Mouse (Mus musculus): Measurements from ENCODE around the gene Tshz2. TPM values are rescaled to one million over a fixed set of nuclear protein-coding genes. Genes with fewer than 3 reads are reported as not detected.

The Tshz2 gene
- polyA plus RNA-seq, 1 experiment: not detected

DNA sequence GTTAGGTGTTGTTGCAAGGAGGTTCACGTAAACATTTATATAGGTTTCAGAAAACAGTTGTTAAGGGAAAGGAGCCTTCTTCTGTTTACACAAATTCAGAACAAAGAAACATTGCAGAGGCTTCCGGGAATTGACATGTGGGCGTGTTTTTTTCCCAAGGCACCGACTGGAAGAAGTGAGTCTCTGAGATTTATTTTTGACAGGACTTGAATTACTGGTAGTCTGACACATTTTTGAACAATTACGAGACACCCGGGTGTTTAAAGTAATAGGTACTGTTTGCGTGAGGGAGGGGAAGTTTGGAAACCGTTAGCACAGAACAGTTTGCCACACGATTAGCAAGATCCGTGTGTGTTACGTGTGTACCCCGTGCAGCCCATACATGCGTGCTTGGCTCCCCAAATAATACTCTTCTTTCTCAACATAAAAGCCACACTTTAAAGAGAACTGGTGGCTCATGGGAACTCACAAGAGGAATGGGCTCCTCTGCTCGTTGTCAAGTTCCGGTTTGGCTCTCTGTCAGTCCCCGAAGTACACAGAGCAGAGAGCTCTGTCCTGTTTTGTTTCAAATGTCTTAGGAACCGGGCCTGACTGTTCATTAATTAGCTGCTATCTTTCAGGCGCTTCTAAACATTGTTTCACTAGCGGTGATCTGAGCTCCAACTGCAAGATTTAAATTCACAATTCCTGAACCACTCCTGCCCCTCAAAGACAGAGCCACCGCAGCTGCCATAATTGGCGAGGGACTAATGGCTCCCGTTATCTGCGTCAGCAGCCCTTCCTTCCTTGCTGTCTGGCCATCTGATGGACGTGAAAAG is 91.0 kb downstream of the Tshz2 start:
- TF ChIP-seq GATA1 (IDR thresholded peaks at IDR 0.05; ENCODE audit: low read length): no peak

DNA sequence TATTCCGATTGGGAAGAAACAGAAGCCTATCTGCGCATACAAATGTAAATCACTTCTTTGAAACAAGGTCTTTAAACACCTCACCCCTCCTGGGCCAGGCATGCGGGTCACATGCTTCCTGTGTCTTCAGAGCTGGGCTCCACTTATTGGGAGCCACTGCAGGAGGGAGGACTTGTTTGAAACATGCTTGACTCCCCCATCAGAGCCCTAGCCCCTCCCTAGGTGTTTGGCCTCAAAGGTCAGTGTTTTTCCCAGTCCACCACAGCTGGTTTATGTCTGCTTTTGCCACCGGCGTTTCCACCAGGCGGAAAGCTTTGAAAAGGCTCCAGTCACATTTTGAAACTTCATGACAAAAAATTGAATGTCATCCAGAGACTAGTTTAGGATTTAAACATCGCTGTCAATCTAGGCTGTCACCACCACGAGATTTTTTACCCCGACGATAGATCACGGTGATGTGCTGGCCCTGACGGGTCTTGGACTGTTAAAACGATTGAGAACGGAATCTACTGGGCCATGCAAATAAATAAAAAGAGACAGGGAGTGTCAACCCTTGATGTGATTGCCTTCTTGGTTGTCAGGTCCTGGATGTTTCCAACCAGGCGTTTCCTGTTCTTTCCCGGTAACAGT is 96.0 kb downstream of the Tshz2 start:
- TF ChIP-seq GATA1 (IDR thresholded peaks at IDR 0.05; ENCODE audit: low read length): no peak

- no peak for TF ChIP-seq GATA1 (IDR thresholded peaks at IDR 0.05; ENCODE audit: low read length)
These were observed 97.8 kb downstream of the Tshz2 start for GRCm38 (mm10) chr2:169730551-169730996.

GRCm38 (mm10) chr2:169734053-169734452 is 101.2 kb downstream of the Tshz2 start:
- no peak for TF ChIP-seq GATA1 (IDR thresholded peaks at IDR 0.05; ENCODE audit: low read length)

DNA sequence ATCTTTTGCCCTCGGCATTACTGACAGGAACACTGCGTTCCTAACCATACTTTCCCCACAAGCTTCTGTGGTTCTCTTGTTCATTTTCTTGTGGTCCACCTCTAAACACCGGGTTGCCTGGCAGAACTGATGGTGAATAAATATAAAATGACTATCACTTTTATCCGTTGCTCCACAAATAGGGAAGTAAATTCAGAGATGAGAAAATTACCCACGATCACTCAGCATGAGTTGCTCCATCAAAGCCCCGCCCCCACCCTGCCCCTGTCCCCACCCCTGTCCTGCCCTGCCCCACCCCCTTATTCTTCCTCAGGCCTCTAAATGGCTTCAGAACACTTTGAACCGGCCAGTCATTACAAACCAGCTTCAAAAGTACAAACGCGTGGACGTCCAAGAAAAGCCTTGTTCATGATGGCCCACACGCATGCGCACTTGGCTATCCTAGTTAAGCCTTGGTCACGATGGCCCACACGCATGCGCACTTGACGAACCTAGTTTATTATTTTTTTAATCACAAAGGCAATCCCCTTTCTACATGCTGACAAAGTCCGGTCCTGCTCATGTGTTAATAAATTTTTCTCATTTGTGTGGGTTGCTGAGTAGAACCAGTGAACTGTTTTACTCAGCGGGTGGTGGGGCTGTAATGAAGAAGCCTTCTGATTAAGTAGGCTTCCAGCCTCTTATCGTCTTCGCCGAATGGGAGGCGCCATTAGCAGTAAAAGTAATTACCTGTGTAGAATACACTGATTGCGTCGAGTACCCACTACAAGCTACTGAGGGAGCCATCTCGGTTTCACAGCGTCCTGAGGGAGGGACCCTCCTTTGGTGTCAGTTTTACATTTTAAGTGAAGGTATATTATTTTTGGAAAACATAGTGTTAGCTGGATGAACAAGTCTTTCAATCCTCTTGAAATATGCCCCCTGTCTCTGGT is 102.9 kb downstream of the Tshz2 start:
- no peak for TF ChIP-seq GATA1 (IDR thresholded peaks at IDR 0.05; ENCODE audit: low read length)

DNA sequence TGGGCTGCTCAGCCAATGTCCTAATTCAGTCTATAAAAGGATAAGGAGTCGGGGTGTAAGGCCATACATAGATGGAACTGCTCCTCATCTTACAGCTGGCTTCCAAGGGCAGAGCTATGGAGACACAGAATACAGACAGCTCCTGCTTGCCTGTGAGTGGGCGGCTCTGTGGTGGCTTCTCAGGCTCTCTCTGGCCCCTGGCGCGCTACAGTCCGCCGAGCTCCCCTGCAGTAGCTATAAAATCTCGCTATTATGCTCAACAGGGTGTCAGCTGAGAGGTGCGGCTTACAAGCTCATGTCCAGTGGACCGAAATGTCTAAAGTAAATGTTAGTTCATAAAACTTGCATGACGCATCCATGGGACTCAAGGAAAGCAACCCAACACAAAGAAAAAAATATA is 108.2 kb downstream of the Tshz2 start:
- no peak for TF ChIP-seq GATA1 (IDR thresholded peaks at IDR 0.05; ENCODE audit: low read length)

DNA sequence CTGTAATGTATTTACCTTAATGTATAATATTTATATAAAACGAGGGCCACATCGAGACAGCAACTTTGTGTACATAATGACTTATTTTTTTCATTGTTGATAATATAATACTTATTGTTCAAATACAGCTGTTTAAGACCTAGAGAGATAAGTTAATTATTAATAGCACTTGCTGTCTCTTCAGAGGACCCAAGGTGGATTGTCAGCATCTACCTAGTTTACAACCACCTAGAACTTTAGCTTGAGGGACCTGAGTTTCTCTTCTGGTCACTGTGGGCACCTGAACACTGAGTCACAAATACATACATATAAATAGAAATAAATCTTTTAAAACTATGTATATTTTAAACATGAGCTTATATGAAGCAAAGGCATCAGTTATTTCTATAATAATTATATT is 110.0 kb downstream of the Tshz2 start:
- no peak for TF ChIP-seq GATA1 (IDR thresholded peaks at IDR 0.05; ENCODE audit: low read length)

- no peak for TF ChIP-seq GATA1 (IDR thresholded peaks at IDR 0.05; ENCODE audit: low read length)
These were observed 110.5 kb downstream of the Tshz2 start for GRCm38 (mm10) chr2:169743294-169743693.

DNA sequence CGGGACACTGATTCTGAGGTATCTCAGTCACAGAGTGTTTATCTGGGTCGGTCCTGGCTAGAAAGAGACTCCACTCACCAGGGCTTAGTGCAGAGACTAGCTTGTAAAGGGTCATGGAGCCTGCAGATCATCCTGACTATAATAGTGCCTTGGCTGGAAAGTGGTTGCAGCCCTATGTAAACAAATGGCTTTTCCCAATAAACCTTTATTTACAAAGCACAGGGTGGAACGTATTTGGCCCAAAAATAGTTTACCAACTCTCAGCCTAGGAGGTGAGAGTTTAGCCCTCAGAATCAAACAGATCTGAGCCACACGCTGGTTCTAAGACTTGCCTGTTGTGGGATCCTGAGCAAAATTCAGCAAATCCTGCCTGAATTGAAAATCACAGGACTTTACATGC is 111.1 kb downstream of the Tshz2 start:
- TF ChIP-seq GATA1 (IDR thresholded peaks at IDR 0.05; ENCODE audit: low read length): no peak

- no peak for TF ChIP-seq GATA1 (IDR thresholded peaks at IDR 0.05; ENCODE audit: low read length)
These were observed 114.4 kb downstream of the Tshz2 start for GRCm38 (mm10) chr2:169747114-169747642.

- no peak for TF ChIP-seq GATA1 (IDR thresholded peaks at IDR 0.05; ENCODE audit: low read length)
These were observed 116.6 kb downstream of the Tshz2 start for GRCm38 (mm10) chr2:169749331-169749945.

GRCm38 (mm10) chr2:169750574-169751491 is 118.0 kb downstream of the Tshz2 start:
- no peak for TF ChIP-seq GATA1 (IDR thresholded peaks at IDR 0.05; ENCODE audit: low read length)

DNA sequence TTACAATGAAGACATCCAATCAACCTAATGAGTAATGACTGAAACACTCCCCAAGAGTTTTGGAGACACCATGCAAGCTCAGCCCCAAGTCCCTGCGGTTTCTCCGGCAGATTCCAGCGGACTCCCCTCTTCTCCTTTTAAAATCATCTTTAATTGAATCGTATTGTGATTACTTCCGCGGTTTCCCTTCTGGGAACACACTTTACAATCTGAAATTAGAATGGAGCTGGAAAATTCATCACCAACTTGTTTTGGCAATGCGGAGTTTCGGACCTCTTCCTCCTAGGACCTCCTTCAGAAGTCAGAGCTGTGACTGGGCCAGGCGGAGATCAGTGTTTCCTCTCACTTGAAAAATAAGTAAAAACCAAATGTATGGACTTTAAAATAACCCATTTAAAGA is 119.3 kb downstream of the Tshz2 start:
- no peak for TF ChIP-seq GATA1 (IDR thresholded peaks at IDR 0.05; ENCODE audit: low read length)

DNA sequence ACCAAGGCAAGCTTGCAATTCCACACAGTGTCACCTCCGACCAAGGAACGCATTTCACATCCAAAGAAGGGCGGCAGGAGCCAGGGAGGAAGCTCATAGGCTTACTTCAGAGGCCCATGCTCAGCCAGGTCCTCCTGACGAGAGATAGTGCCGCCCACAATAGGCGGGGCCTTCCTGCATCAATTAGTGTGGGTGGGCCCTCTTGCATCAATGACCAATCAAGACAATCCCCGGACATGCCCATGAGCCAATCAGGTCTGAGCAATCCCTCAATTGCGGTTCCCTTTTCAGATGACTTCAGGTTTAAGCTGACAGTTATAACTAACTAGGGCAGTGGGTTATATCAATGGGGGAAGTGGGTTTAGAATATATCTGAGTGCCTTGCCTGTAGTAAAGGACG is 120.6 kb downstream of the Tshz2 start:
- TF ChIP-seq GATA1 (IDR thresholded peaks at IDR 0.05; ENCODE audit: low read length): no peak
